Mouse (Mus musculus) embryonic facial prominence, embryonic 14.5 days (tissue): Measurements from ENCODE around the gene N4bp3. TPM values are rescaled to one million over a fixed set of nuclear protein-coding genes. Genes with fewer than 3 reads are reported as not detected.
A peak's percentile ranks its signal among the peaks of the same experiment; 100 is the strongest.
"Not testable (repeated sequence)": the region's sequence is repeated elsewhere in the genome, so short reads cannot be mapped to it uniquely, and the experiment has no call there.

Experiments
- ATAC-seq: fragments of 200-750 bp; cut with Nextera tagmentation; 2 replicates; pipeline ENCODE4 v1.8.0; 2017; ENCODE audit warnings: low read depth, moderate number of reproducible peaks, moderate TSS enrichment
- DNase-seq: peaks from one replicate; pipeline ENCODE4 v3.0.0-alpha.2; 2015; ENCODE audit warnings: low spot score
- H3K27ac ChIP-seq: fragments of 300-500 bp; sonication (generic); replicated peaks from 2 replicates; pipeline ENCODE4 v1.5.1; 2014; ENCODE audit warnings: low read depth, mild to moderate bottlenecking, low read length, moderate library complexity
- H3K27me3 ChIP-seq: fragments of 300-500 bp; sonication (generic); replicated peaks from 2 replicates; pipeline ENCODE4 v1.6.1; 2014; ENCODE audit warnings: low read length; ENCODE audit not compliant: control insufficient read depth, insufficient read depth
- H3K36me3 ChIP-seq: fragments of 300-500 bp; sonication (generic); 2 replicates; pipeline ENCODE4 v1.6.1; 2014; ENCODE audit warnings: low read length, mixed read lengths; ENCODE audit not compliant: control insufficient read depth, insufficient read depth
- H3K4me1 ChIP-seq: fragments of 300-500 bp; sonication (generic); 2 replicates; pipeline ENCODE4 v1.6.1; 2014; ENCODE audit warnings: antibody characterized with exemption, low read length; ENCODE audit not compliant: control insufficient read depth, insufficient read depth
- H3K4me2 ChIP-seq: fragments of 300-500 bp; sonication (generic); 2 replicates; pipeline ENCODE4 v1.6.1; 2014; ENCODE audit warnings: low read depth, mild to moderate bottlenecking, low read length, moderate library complexity, mixed read lengths
- H3K4me3 ChIP-seq: fragments of 300-500 bp; sonication (generic); 2 replicates; pipeline ENCODE4 v1.5.1; 2014; ENCODE audit warnings: low read depth, mild to moderate bottlenecking, low read length
- H3K9ac ChIP-seq: fragments of 300-500 bp; sonication (generic); 2 replicates; pipeline ENCODE4 v1.6.1; 2014; ENCODE audit warnings: low read depth, mild to moderate bottlenecking, low read length, moderate library complexity, mixed read lengths
- H3K9me3 ChIP-seq: fragments of 300-500 bp; sonication (generic); 2 replicates; pipeline ENCODE4 v1.6.1; 2016; ENCODE audit warnings: low read length; ENCODE audit not compliant: control insufficient read depth
- WGBS: fragments of 180-500 bp; shearing (Covaris S2); extraction: QIAGEN DNeasy Blood & Tissue Kit; methylation state at CpG from one replicate; pipeline ENCODE4 v1.1.7; 2014; 5-methylcytosine and 5-hydroxymethylcytosine counted together
- polyA plus RNA-seq: library from polyadenylated mRNA; unstranded; fragments of >200 nt; fragmentation: Nextera tagmentation; extraction: Ambion mirVana; gene quantifications from 2 replicates; pipeline ENCODE4 v1.2.1, GENCODE M21; 2014

N4bp3 gene
- polyA plus RNA-seq, 1 experiment from 2014 or later = 32.1 TPM

GRCm38 (mm10) chr11:51638497-51638896 is 12.1 kb downstream of the N4bp3 start:
- DNase-seq = no peak
- peak overlapping the region; percentile 34 for H3K4me2 ChIP-seq
- H3K4me3 ChIP-seq = no peak overlapping the region
- 61% methylated on average over 5 of the region's 5 CpGs for WGBS
- no peak for ATAC-seq
- peaks cover 16% of the 10 kb centered on the region for H3K4me1 ChIP-seq
- 0 out of 2 replicates have a peak overlapping the region, but pooled peaks have one; percentile 2 for H3K27ac ChIP-seq
- H3K36me3 ChIP-seq = peaks cover 14% of the 10 kb centered on the region; the same call in 1 of the 2 replicates
- H3K9ac ChIP-seq = no peak overlapping the region
- H3K9me3 ChIP-seq = no peaks in the 10 kb centered on the region
- H3K27me3 ChIP-seq = no peaks in the 10 kb centered on the region

- ATAC-seq = no peak
- Histone ChIP-seq H3K9me3 (no peaks in the 10 kb centered on the region), H3K4me2 (peak overlapping the region; percentile 34), H3K36me3 (peaks cover 10% of the 10 kb centered on the region; the same call in 1 of the 2 replicates), H3K27me3 (no peaks in the 10 kb centered on the region), H3K27ac (peak overlapping the region; percentile 2; the same call in 1 of the 2 replicates), H3K9ac (no peak overlapping the region), H3K4me3 (no peak overlapping the region), H3K4me1 (peaks cover 12% of the 10 kb centered on the region)
- WGBS = 2% methylated on average over 15 of the region's 17 CpGs
- DNase-seq = peak; percentile 82
Measured at GRCm38 (mm10) chr11:51637971-51638414, 12.6 kb downstream of the N4bp3 start.

DNA sequence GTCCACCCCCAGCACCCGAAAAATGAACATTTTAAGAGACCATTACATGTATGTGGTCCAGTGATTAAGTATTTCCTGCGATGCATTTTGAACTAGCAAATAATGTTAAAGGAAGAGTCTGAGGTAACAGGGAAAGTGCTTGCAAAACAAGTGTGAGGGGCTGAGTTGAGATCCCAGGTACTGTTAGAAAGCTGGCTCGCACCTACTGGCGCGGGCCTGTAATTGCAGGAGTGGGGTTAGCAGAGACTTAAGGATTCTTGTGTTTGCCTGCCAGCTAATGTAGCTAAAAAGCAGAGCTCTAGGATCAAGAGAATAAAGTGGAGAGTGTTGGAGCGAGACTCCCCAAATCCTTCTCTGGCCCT is 14.3 kb downstream of the N4bp3 start:
- peak; percentile 60; the same call in 1 of the 2 replicates for ATAC-seq

GRCm38 (mm10) chr11:51635525-51636322 is 14.9 kb downstream of the N4bp3 start, which contains the start of gene Rmnd5b:
Gene Rmnd5b (minus strand): TSS chr11:51635896.
- Histone ChIP-seq H3K27ac (peak within 1 kb of the TSS; percentile 86), H3K9ac (peak within 1 kb of the TSS; percentile 74), H3K27me3 (no peaks in the 10 kb centered on the region), H3K4me2 (peak within 1 kb of the TSS; percentile 70), H3K36me3 (no peaks in the 10 kb centered on the region), H3K9me3 (no peaks in the 10 kb centered on the region), H3K4me3 (peak within 1 kb of the TSS; percentile 71), H3K4me1 (peaks cover 12% of the 10 kb centered on the region; the same call in 1 of the 2 replicates)
- ATAC-seq = peak; percentile 86
- under 1% methylated on average over 49 of the region's 61 CpGs for WGBS
- peak; percentile 93 for DNase-seq

More for the DNA sequence above, 14.3 kb downstream of the N4bp3 start:
- DNase-seq = peak; percentile 88
- WGBS = 1% methylated on average over 6 of the region's 6 CpGs
- peak overlapping the region; percentile 86 for H3K27ac ChIP-seq
- H3K27me3 ChIP-seq = no peaks in the 10 kb centered on the region
- no peaks in the 10 kb centered on the region for H3K9me3 ChIP-seq
- peak overlapping the region; percentile 74 for H3K9ac ChIP-seq
- H3K4me2 ChIP-seq = peak overlapping the region; percentile 70
- H3K4me1 ChIP-seq = peaks cover 12% of the 10 kb centered on the region; the same call in 1 of the 2 replicates
- H3K36me3 ChIP-seq = no peaks in the 10 kb centered on the region
- H3K4me3 ChIP-seq = peak overlapping the region; percentile 71

DNA sequence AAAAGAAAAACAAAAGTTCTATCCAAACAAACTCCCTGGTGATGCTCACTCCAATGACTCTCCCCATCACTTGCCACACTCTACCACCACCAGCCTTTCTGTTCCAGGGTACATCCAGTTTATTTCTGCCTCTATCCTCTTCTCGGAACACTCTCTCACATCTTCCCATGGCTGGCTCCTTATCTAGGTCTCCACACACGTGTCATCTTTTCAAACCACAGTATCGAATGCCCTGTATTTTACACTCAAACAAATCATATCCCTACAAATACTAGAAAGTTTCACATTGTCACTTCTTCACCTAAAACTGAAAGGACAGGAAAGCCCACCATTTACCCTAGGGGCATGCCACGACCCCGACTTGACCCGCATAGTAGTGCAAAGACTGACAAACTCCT is 15.5 kb downstream of the N4bp3 start:
- WGBS = 16% methylated on average over 6 of the region's 6 CpGs
- no peak for DNase-seq
- Histone ChIP-seq H3K4me3 (peak overlapping the region; percentile 71), H3K4me1 (peaks cover 12% of the 10 kb centered on the region; the same call in 1 of the 2 replicates), H3K9me3 (no peaks in the 10 kb centered on the region), H3K4me2 (peak overlapping the region; percentile 70), H3K9ac (peak overlapping the region; percentile 74), H3K36me3 (no peaks in the 10 kb centered on the region), H3K27ac (peak overlapping the region; percentile 86), H3K27me3 (no peaks in the 10 kb centered on the region)
- ATAC-seq = no peak

DNA sequence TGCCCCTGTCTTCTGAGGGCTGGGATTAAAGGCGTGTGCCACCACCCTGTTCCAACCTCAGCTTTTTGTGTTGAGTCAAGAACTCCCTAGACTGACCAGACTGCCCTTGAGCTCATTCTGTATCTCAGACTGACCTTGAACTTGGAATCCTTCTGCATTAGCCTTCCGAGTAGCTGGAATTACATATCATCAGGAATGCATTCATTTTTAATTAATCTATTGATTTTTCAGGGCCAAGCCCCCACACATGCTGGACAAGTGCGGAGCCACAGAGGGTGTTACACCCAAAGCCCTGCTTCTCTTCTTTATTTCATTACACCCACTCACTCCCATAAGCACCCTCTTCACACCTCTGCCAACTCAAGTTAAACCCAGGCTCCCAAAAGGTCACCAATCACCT is 16.9 kb downstream of the N4bp3 start:
- DNase-seq = no peak
- 85% methylated on average over 3 of the region's 3 CpGs for whole genome bisulfite sequencing
- Histone ChIP-seq H3K4me2 (no peak overlapping the region), H3K27me3 (no peaks in the 10 kb centered on the region), H3K27ac (no peak overlapping the region), H3K4me1 (peaks cover 12% of the 10 kb centered on the region; the same call in 1 of the 2 replicates), H3K36me3 (0 out of 2 replicates have a peak, but pooled peaks cover 9% of the 10 kb centered on the region), H3K9ac (no peak overlapping the region), H3K9me3 (no peaks in the 10 kb centered on the region), H3K4me3 (no peak overlapping the region)
- no peak for ATAC-seq

GRCm38 (mm10) chr11:51633200-51633599 is 17.4 kb downstream of the N4bp3 start:
- H3K4me2 ChIP-seq, H3K9ac ChIP-seq, H3K27ac ChIP-seq, H3K9me3 ChIP-seq, DNase-seq, ATAC-seq, H3K27me3 ChIP-seq, H3K4me3 ChIP-seq, H3K36me3 ChIP-seq: not testable (repeated sequence)
- peaks cover 11% of the 10 kb centered on the region; the same call in 1 of the 2 replicates for H3K4me1 ChIP-seq
- 92% methylated on average over 7 of the region's 7 CpGs for WGBS

GRCm38 (mm10) chr11:51632130-51632753 is 18.4 kb downstream of the N4bp3 start:
- no peaks in the 10 kb centered on the region for H3K27me3 ChIP-seq
- DNase-seq = no peak
- H3K36me3 ChIP-seq = peaks cover 18% of the 10 kb centered on the region
- no peaks in the 10 kb centered on the region for H3K9me3 ChIP-seq
- ATAC-seq = no peak
- H3K4me3 ChIP-seq = no peak overlapping the region
- H3K9ac ChIP-seq = no peak overlapping the region
- no peak overlapping the region for H3K27ac ChIP-seq
- H3K4me2 ChIP-seq = no peak overlapping the region
- peaks cover 7% of the 10 kb centered on the region; the same call in 1 of the 2 replicates for H3K4me1 ChIP-seq
- 83% methylated on average over 6 of the region's 6 CpGs for WGBS
